Mouse (Mus musculus) MN1 (cell line): ENCODE results near the gene Trmt10c.
"Not testable (repeated sequence)": the region's sequence is repeated elsewhere in the genome, so short reads cannot be mapped to it uniquely, and the experiment has no call there.

Experiments
- DNase-seq: peaks from one replicate; pipeline ENCODE4 v3.0.0-alpha.2; 2016; ENCODE audit warnings: low spot score

Trmt10c gene

DNA sequence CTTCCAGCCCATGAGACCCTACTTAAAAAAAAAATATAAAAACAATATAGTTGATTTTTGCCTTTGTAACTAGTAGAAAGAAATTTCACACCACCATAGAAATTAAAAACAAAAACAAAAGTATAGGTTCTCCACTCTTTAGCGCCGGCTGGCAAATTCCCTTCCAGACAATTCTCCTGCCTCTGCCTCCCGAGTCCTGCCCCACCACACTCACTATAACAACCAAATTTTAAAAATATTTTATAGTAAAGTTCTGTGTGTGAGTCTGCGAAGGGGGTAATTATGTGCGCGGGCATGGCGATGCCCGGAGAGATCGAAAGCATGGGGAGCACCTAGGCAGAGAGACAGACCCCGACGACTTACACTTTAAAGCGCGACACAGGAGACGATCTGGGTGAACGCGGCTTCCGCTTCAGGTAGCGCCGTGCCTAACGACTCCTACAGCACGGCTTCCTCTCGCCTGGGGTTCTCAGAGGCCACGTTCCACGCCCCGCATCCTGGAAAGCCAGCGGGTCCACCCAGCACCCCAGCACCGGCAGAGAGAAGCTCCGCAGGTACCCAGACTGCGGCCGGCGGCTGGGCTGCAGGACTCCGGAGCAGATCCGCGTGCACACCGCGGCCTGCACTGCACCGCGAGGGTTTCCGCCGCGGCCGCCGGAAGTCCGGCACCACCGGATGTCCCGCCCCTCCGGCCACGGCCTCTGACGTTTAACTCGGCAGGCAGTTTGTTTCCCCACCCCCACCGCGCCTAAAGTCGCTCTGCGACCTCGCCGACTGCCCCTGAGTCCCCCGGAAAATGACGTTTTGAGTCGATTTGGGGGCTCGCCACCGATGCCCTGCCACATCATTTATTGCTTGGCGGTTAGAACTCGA lies at the start of gene Trmt10c:
TSS of gene Trmt10c (minus strand) at position 682 of the 873 bp plus-strand sequence.
- DNase-seq = peak; percentile 90

- no peak for DNase-seq
Observed at GRCm38 (mm10) chr16:56086336-56086735, 48.7 kb upstream of the Trmt10c start.

DNA sequence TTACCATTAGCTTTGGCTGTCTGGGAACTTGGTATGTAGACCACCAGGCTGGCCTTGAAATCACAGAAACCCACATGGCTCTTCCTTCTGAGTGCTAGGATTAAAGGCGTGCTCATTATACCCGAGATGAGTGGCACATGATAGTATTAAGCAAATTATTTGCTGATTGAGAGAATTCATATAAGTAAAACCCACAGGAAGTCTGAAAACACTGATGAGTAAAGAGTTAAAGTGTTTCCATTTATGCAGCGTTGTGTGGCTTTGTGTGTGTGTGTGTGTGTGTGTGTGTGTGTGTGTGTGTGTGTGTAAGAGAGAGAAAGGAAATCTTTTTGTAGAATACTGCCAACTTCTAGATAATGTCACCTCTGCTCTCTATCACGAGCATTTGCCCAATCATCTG lies 44.1 kb upstream of the Trmt10c start:
- DNase-seq = no peak

DNA sequence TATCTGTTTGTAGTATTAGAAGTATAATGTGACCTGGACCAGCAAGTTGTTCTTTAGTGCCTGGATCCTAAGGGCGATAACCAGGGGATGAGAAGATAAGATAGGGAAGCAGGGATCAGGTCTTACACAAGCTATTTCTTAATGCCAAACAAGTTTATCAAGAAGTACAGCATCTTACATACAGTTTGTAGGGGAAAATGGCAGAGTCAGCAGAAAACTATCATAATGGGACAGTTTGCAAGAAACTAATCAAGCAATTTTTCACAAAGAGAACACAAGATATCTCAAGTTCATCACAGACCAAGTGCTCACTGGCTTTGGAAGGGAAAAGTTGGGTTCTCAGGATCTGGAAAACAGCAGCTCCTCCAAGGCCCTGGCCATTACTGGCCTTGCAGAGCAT lies 41.8 kb upstream of the Trmt10c start:
- DNase-seq = no peak

DNA sequence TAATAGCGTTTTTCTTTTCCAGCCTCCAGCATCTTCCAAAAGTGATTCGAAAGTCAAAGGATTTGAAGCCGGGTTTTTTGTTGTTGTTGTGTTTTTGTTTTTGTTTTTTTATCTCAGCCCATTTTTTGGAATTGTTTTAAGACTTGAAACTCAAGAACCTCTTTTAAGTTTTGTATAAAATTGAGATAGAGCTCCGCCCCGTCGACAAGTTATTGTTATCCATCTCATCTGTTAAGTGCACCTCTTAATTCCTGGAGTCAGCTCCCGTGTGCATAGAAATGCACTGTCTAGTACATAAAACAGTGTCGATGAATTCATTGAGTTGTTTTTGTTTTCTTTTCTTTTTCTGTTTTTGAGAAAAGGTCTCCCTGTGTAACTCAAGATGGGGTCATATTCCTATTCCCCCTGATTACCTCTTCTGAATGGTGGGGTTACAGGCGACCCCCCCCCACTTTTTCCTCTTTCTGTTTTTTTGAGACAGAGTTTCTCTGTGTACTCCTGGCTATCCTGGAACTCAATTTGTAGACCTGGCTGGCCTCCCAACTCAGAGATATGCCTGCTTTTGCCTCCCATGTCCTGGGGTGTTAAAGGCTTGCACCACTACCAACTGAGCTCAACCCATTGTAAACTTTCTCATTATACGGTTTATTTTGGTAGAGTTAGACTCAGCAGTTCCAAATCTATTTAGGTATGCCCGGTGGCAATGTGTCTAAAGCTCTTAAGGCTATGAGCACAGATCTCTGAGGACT lies 38.7 kb upstream of the Trmt10c start:
- no peak for DNase-seq

- DNase-seq = peak; percentile 85
Observed at GRCm38 (mm10) chr16:56075222-56076111, 37.8 kb upstream of the Trmt10c start.

GRCm38 (mm10) chr16:56074565-56074964 lies 36.9 kb upstream of the Trmt10c start:
- DNase-seq = no peak

DNA sequence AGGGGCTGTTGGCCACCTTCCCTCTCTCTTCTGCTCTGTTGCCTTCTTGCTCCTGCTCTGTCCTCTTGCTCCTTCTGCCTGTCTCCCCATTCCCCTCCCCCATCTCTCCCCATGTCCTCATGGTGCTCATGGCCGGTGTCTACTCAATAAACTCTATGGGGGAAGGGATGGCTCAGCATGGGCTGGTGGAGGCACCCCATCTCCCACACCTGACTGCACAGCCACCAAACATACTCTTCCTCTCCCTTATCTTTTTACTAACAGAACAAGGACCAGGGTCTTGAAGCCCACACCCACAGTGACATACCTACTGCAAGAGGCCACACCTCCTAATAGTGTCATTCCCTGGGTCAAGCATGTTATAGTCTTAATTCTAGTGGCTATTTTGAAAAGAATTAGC lies 36.5 kb upstream of the Trmt10c start:
- DNase-seq = no peak

GRCm38 (mm10) chr16:56073150-56073549 lies 35.5 kb upstream of the Trmt10c start:
- not testable (repeated sequence) for DNase-seq

DNA sequence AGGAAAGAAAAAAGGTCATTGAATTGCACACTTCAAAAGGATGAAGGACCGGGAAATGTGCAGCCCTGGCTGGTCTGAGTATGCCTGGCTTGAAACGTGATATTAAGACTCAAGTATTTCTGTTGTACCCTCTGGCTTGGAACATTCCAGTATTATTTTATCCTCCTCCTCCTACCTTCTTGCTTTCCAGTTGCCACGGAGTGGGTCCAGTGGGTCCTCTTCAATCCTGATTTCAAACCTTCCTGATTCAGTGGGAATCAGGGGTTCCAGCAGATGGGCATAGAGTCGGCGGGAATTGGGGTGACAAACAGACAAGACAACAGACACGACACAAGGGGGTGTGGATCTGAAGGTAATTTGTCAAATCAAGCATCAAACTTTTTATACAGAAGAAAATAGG lies 34.9 kb upstream of the Trmt10c start:
- no peak for DNase-seq

DNA sequence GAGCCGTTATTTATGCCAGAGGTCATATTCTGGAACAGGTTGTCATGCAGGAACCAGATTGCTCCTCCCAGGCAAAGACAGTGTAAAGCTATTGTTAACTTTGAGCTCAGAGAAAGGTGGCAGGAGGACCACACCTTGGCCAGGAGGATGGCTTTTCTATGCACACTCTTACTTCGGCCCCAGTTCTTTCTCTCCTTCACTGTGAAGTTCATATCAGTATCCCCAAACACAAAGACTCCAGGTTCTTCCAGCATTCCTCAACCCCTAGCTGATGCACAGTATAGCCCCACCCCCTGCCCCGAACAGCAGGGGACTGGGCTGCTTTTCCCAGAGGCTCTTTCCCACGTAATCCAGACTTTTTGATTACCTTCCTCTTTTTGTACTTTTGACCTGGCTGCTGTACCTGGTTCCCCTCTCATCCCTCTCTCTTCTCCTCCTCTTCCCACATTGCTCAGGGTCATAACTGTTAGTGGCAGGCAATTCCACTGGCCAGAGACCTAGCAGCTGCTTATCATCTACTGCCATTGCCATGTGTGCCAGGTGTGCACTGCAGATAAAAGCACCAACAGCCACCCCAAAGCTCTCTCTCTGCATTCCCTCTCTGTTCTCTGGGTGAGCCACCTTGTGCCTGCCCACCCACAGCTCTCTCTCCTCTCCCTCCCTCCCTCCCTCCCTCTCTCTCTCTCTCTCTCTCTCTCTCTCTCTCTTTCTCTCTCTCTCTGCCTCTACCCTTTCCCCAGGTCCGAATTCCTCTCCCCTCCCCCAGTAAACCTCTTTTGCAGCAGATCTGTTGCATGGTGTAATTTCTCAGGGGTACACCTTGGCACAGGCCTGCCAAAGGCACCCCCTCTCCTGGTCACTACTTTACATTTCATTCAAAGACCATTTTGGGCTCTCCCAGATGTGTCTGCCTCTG lies 34.0 kb upstream of the Trmt10c start:
- DNase-seq = no peak

GRCm38 (mm10) chr16:56068523-56069070 lies 31.0 kb upstream of the Trmt10c start:
- no peak for DNase-seq

DNA sequence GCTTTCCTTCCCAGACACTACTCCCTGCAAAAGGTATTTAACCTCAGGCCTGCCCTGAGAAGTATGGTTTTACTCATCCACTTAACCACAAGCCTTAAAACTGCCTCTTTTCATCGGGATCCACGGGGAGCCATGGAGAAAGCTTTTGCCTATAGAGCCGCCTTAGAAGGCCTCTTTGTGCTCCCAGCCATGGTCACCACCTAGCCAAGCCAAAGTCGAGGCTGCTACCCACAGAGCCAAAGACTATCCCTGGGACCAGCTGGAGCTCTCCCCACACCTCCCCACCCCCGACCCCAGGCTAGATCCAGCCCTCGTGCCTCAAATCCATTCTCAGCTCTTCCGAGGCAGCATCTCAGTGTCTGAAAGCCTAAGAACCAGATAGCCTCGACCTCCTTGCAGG lies 28.5 kb upstream of the Trmt10c start:
- no peak for DNase-seq

DNA sequence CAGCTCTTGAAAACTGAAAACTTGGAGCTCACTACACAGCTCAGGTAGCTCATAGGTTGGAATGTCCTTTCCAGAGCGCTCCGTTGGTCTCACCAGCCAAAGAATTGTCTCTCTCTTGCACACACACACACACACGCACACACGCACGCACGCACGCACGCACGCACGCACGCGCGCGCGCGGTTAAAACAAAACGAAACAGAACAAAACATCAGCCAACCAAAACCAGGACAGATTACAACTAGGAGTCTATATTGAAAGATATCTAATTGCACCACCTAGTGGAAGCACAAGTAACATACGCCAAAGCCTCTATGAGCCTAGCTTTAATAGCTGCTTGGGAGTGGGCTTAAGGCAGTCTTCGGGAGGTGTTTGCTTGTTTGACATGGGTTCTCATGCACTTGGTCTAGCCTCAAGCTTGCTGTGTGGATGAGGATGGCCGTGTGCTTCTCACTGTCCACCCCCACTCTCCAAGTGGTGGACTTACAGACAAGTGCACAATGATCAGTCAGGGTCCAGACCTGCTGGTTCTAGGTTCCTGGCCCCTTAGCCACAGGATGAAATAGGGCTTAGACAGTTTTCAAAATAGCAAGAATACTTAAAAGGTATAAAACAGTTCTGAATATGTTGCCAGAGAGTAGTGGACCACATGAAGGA lies 26.8 kb upstream of the Trmt10c start:
- DNase-seq = peak; percentile 85

DNA sequence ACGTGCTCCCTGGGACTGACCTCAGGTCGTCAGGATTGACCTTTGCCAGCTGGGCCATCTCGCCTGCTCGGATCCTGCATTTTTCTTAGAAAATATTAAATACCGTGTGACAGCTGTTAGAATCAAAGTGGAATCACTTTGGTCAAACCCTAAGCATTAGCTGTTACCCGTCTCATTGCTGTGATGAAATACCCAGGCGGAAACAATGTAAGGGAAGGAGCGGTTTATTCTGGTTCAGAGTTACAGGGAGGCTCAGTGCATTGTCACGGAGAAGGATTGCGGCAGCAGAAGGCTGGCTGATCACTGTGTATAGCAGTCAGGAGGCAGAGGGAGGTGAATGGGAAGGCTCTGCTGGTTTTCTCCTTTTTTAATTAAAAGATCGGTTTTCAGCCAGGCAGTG lies 25.4 kb upstream of the Trmt10c start:
- DNase-seq = no peak

DNA sequence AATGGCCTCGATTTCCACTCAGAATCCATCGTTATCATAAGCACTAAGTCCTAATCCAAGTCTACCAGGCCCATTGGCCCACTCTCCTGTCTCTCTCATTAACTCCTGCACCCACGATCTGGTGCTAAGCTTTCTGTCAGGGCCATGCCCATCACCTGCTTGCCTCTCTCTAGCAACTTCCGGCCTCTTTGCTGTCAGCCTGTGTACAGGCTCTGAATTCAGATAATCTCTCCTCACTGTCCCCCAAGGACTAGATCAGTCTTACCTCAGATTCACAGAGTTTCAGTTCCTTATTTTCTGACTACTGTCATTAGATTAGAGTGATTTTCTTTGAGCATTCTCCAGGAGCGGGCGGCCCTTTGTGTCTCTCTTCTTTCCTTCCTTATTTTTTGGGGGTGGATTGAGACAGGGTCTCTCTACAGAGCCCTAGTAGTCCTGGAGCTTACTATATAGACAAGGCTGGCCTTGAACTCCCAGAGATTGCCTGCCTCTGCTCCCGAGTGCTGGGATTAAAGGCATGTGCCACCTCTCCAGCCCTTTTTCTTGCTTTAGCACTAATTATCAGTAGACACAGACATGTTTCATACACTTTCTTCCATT lies 24.5 kb upstream of the Trmt10c start:
- no peak for DNase-seq

GRCm38 (mm10) chr16:56058151-56058550 lies 20.5 kb upstream of the Trmt10c start:
- DNase-seq = no peak

DNA sequence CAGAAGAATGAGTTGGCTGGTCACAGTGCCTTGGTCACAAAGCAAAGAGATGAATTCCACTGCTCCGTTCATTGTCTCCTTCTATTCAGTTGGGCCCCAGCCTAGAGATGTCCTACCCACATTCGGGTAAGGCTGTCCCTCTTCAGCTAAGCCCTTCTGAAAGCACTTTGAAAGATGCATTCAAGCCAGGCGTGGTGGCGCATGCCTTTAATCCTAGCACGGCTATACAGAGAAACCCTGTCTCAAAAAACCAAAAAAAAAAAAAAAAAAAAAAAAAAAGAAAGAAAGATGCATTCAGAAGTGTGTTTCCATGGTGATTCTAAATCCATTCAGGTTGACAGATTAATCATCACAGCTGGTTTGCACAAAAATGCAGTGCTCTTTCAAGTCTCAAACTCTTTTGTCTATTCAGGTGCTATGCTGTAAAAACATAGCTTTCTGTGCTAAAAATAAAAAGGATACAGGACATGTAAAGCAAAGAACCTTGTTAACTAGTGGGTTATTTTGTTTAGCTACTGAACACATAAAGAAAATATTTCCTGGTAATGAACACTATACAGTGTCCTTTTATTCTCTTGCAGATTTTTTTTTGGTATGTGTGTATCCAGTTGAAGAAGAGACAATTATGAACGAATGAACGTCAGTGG lies 19.4 kb upstream of the Trmt10c start:
- no peak for DNase-seq

DNA sequence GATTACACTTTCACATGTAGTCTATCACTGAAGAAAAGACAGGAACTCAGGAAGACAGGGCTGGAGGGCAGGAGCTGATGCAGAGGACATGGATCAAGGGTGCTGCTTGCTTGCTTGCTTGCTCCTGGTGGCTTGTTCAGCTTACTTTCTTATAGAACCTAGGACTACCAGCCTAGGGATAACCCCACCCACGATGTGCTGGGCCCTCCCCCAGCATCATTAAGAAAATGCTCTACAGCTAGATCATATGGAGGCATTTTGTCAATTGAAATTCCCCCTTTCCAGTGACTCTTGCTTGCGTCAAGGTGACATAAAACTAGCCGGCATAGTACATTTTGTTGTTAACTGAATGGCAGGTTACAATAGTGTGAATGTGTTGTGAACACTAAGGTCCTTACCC lies 18.3 kb upstream of the Trmt10c start:
- DNase-seq = no peak
